Mouse (Mus musculus): ENCODE measurements at regions not wholly inside any gene's neighbourhood (a gene's known extent, or its start where the extent isn't known, plus 50 kb on each side); places are given as distances from the start of the nearest gene placed in this dataset.
"Not testable (repeated sequence)": the region's sequence is repeated elsewhere in the genome, so short reads cannot be mapped to it uniquely, and the experiment has no call there.

- H3K27ac ChIP-seq, result no peak overlapping the region
- 71% methylated on average over 4 of the region's 4 CpGs for WGBS
Observed at GRCm38 (mm10) chrX:93888480-93888879, 56.5 kb upstream of the Pdk3 start.

GRCm38 (mm10) chrX:93888966-93889365, 57.0 kb upstream of the Pdk3 start:
- ATAC-seq, result peak; percentile 63
- Histone ChIP-seq H3K9me3 (no peaks in the 10 kb centered on the region), H3K27ac (no peak overlapping the region), H3K27me3 (no peaks in the 10 kb centered on the region), H3K4me3 (replicated peaks) (no peak overlapping the region), H3K9ac (replicated peaks) (no peak overlapping the region), H3K4me1 (replicated peaks) (no peaks in the 10 kb centered on the region), H3K4me2 (replicated peaks) (peak overlapping the region; percentile 44), H3K36me3 (no peaks in the 10 kb centered on the region)
- WGBS, result 76% methylated on average over 8 of the region's 8 CpGs

More at GRCm38 (mm10) chrX:93888480-93888879, 56.5 kb upstream of the Pdk3 start:
- Histone ChIP-seq H3K9me3 (no peaks in the 10 kb centered on the region), H3K36me3 (no peaks in the 10 kb centered on the region), H3K9ac (replicated peaks) (no peak overlapping the region), H3K4me1 (replicated peaks) (no peaks in the 10 kb centered on the region), H3K4me2 (replicated peaks) (no peak overlapping the region), H3K27me3 (no peaks in the 10 kb centered on the region), H3K4me3 (replicated peaks) (no peak overlapping the region)
- no peak for ATAC-seq

DNA sequence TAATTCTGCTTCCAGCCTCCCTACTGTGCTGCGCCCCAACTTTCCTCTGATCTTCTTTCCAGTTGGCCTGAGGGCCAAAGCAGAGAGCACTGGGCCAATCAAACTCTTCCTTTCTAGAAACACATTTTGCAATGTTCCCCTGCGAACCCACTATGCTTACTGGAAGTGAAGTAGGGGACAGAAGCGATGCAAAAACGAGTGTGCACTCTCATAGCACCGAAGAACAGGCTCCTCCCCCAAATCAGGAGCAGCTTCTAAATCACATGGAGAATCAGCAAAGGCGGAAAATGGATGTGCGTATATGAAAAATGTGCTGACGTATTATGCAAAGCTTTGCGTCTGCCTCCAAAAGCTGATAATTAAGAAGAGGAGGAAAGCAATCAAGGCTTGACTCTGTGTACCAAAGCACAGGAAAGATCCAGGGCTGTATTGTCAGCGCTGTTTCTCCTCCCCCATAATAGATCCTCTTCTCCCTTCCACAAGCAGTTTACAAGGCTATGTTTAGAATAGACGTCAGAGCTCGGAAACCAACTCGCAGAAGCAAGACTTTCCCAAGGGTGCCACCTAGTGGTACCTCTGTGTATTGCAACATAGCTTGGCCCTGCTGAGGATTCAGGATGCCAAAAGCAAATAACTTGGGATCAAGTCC, 57.5 kb upstream of the Pdk3 start:
- Histone ChIP-seq H3K9ac (replicated peaks) (no peak overlapping the region), H3K4me3 (replicated peaks) (peak overlapping the region; percentile 28), H3K36me3 (no peaks in the 10 kb centered on the region), H3K27ac (no peak overlapping the region), H3K27me3 (no peaks in the 10 kb centered on the region), H3K4me2 (replicated peaks) (peak overlapping the region; percentile 44), H3K9me3 (no peaks in the 10 kb centered on the region), H3K4me1 (replicated peaks) (no peaks in the 10 kb centered on the region)
- ATAC-seq, result peak; percentile 83
- 42% methylated on average over 13 of the region's 13 CpGs for WGBS

GRCm38 (mm10) chrX:93896838-93897820, 65.1 kb upstream of the Pdk3 start:
- H3K27ac ChIP-seq, result no peak overlapping the region
- H3K4me3 ChIP-seq (replicated peaks), result no peak overlapping the region
- no peak overlapping the region for H3K9ac ChIP-seq (replicated peaks)
- H3K36me3 ChIP-seq, result no peaks in the 10 kb centered on the region
- no peak overlapping the region for H3K4me2 ChIP-seq (replicated peaks)
- H3K4me1 ChIP-seq (replicated peaks), result no peaks in the 10 kb centered on the region
- H3K27me3 ChIP-seq, result no peaks in the 10 kb centered on the region
- no peak for ATAC-seq
- H3K9me3 ChIP-seq, result no peaks in the 10 kb centered on the region
- WGBS, result 77% methylated on average over 5 of the region's 5 CpGs

DNA sequence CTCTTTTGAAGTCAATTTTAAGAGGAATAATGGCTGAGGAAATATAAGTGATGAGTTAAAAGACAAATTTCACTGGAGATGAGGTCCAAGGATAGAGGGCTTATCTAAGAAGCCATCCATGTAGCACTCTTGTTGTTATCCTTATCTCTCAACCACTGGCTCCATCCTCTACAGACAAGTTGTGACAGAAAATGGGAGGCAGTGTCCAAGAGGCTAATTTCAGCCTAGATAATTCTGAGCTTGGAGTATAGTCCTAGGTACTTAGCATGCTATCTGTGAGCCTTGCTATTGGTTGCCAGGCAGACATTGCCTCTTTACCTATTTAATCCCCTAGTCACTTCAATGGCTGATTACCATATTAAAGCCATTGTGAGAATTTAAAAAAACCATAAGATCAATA, 65.2 kb upstream of the AU015836 start:
- Histone ChIP-seq H3K27me3 (no peaks in the 10 kb centered on the region), H3K9ac (replicated peaks) (no peak overlapping the region), H3K9me3 (no peaks in the 10 kb centered on the region), H3K4me1 (replicated peaks) (no peaks in the 10 kb centered on the region), H3K4me2 (replicated peaks) (no peak overlapping the region), H3K4me3 (replicated peaks) (no peak overlapping the region), H3K36me3 (no peaks in the 10 kb centered on the region), H3K27ac (no peak overlapping the region)
- ATAC-seq, result no peak

GRCm38 (mm10) chrX:93905531-93905930, 62.9 kb upstream of the AU015836 start:
- no peak for ATAC-seq
- H3K4me2 ChIP-seq (replicated peaks), result no peak overlapping the region
- 92% methylated on average over 5 of the region's 5 CpGs for WGBS

GRCm38 (mm10) chrX:93911087-93911840, 57.2 kb upstream of the AU015836 start:
- H3K9me3 ChIP-seq, result no peaks in the 10 kb centered on the region
- H3K4me1 ChIP-seq (replicated peaks), result no peaks in the 10 kb centered on the region
- 29% methylated on average over 21 of the region's 21 CpGs for WGBS
- peak; percentile 82 for ATAC-seq
- H3K36me3 ChIP-seq, result no peaks in the 10 kb centered on the region
- peak overlapping the region; percentile 26 for H3K4me3 ChIP-seq (replicated peaks)
- H3K9ac ChIP-seq (replicated peaks), result no peak overlapping the region
- H3K27me3 ChIP-seq, result peaks cover 3% of the 10 kb centered on the region; the same call in 1 of the 2 replicates
- H3K4me2 ChIP-seq (replicated peaks), result peak overlapping the region; percentile 52
- H3K27ac ChIP-seq, result no peak overlapping the region

More at GRCm38 (mm10) chrX:93905531-93905930, 62.9 kb upstream of the AU015836 start:
- Histone ChIP-seq H3K9ac (replicated peaks) (no peak overlapping the region), H3K27ac (no peak overlapping the region), H3K4me1 (replicated peaks) (no peaks in the 10 kb centered on the region), H3K4me3 (replicated peaks) (no peak overlapping the region), H3K9me3 (no peaks in the 10 kb centered on the region), H3K36me3 (no peaks in the 10 kb centered on the region), H3K27me3 (no peaks in the 10 kb centered on the region)

DNA sequence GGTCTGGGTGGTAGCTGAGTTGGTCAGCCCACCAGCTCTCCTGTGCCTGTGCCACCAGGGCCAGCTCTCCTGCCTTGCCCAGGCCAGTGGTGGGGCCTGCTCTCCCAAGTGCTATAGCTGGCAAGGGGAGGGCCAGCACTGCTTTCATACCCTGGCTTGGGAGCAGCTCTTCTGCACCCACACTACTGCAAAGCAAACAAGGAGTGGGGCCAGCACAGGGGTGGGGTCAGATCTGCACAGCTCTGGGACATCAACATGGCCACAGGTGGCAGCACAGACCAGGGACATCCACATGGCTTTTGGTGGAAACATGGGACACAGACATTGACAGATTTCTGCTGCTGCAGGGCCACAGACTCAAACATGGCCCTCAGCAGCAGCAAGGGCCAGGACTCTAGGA, 52.9 kb upstream of the AU015836 start:
- ATAC-seq, result no peak

DNA sequence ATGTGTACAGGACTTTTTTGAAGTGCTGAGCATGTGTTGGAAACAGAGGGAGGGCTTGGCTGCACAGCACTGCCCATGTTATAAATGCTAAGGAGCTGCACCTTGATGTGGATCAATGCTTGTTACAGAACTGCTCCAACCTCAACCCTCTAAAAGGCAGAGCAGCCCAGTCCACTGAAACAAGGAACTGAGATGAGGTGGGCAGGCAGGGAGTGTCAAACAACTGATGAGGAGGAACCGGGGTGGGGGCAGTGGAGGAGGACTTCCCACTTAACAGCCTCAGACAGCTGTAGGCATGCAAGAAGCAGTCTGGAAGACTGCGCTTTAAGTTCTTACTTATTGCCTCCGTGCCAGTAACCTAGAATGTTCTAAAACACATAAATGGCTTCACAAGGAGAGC, 51.1 kb upstream of the AU015836 start:
- WGBS, result 81% methylated on average over 3 of the region's 3 CpGs
- not testable (repeated sequence) for H3K36me3 ChIP-seq; H3K4me3 ChIP-seq (replicated peaks); H3K4me2 ChIP-seq (replicated peaks); H3K9ac ChIP-seq (replicated peaks); H3K27ac ChIP-seq; ATAC-seq; H3K27me3 ChIP-seq; H3K9me3 ChIP-seq; H3K4me1 ChIP-seq (replicated peaks)

More for the DNA sequence above, 52.9 kb upstream of the AU015836 start:
- Histone ChIP-seq H3K4me2 (replicated peaks) (no peak overlapping the region), H3K27me3 (peaks cover 3% of the 10 kb centered on the region; the same call in 1 of the 2 replicates), H3K9ac (replicated peaks) (no peak overlapping the region), H3K4me1 (replicated peaks) (no peaks in the 10 kb centered on the region), H3K27ac (no peak overlapping the region), H3K4me3 (replicated peaks) (no peak overlapping the region), H3K36me3 (no peaks in the 10 kb centered on the region), H3K9me3 (no peaks in the 10 kb centered on the region)
